Mouse (Mus musculus): ENCODE results near the gene Adam30.
"Not testable (repeated sequence)": the region's sequence is repeated elsewhere in the genome, so short reads cannot be mapped to it uniquely, and the experiment has no call there.

Adam30 gene

GRCm38 (mm10) chr3:98160330-98160729 is at the start of gene Adam30:
Gene Adam30, plus strand, starts transcription at chr3:98160630.
- no peak for DNase-seq (ENCODE audit: low spot score in 2 of 2)

- DNase-seq (ENCODE audit: low spot score in 2 of 2): no peak
Observed at GRCm38 (mm10) chr3:98118252-98118651, 42.2 kb upstream of the Adam30 start.

DNA sequence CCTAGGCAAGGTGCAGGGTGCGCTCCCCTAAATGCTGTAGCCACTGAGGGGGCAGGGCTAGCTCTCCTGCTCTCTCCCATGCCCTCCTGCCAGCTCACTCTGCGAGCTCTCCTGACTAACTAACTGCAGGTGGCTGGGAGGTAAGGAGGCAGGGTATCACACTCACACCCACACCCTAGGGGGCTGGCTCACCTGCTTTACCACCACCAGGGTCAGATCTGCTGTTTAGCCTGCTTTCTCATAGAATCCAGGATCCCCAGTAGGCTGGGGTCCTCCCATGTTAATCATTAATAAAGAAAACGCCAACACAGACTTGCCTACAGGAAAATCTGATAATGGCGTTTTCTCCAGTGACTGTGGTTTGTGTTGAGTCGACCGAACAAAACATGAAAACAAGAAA is 41.1 kb upstream of the Adam30 start:
- no peak for DNase-seq (ENCODE audit: low spot score in 2 of 2)

DNA sequence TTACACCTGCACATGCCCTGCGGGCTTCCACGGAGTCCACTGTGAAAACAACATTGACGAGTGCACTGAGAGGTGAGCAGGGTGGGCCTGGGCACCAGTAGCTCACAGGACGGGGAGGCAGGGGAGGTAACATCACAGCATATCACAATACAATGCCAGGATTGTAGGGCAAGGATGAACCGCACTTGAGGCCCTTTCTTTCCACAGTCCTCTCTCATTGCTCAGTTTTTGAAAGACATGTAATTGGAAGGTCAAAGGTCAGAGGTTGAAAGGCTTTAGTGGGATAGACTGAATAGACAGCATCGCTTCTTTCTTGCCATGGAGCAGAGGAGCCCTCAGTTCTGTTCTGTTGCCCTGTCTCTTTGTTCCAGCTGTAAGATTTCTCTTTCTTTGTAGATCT is 39.5 kb upstream of the Adam30 start:
- DNase-seq (ENCODE audit: low spot score in 2 of 2): no peak

- no peak for DNase-seq (ENCODE audit: low spot score in 2 of 2)
Observed at GRCm38 (mm10) chr3:98127775-98128174, 32.7 kb upstream of the Adam30 start.

DNA sequence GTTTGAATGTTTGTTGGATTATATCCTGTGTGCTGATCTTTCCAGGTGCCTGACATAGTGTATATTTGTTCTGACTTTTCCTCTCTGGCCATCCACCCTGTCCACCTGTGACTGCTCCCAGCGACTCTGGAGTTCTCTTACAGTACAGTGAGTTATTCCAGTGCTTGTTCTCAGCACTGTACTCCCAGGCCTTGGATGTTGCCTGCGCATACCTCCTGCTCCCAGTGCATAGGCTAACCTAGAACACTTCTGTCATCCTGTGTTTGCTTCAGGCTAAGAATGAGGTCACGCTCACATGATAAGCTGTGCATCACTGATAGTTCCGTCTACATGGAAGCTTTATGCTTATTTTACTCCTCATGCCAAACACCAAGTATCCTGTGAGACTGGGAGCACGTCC is 31.7 kb upstream of the Adam30 start:
- no peak for DNase-seq (ENCODE audit: low spot score in 2 of 2)

- not testable (repeated sequence) for DNase-seq (ENCODE audit: low spot score in 2 of 2)
Observed at GRCm38 (mm10) chr3:98132140-98132539, 28.3 kb upstream of the Adam30 start.

- DNase-seq (ENCODE audit: low spot score in 2 of 2): no peak
Observed at GRCm38 (mm10) chr3:98132636-98133035, 27.8 kb upstream of the Adam30 start.

DNA sequence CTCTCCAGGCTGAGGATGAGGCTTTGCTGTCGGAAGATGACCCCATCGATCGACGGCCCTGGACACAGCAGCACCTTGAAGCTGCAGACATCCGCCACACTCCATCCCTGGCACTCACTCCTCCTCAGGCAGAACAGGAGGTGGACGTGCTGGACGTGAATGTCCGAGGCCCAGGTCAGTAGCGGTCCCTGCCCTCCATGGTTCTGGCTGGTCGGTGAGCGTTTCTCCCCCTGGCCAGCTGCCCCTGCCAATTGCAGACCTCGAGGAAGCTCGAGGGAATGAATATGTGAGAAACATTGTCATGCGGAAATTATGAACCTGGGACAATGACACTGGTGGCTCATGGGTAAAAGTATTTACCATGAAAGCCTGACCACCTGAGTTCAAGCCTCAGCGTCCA is 19.0 kb upstream of the Adam30 start:
- no peak for DNase-seq (ENCODE audit: low spot score in 2 of 2)

DNA sequence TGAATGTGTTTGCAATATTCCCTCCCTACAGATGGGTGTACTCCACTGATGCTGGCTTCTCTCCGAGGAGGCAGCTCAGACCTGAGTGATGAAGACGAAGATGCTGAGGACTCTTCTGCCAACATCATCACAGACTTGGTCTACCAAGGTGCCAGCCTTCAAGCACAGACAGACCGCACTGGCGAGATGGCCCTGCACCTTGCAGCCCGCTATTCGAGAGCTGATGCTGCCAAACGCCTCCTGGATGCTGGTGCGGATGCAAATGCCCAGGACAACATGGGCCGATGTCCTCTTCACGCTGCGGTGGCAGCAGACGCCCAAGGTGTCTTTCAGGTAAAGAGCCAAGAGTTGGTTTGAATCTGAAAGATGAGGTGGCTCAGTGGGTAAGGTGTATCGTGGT is 17.6 kb upstream of the Adam30 start:
- no peak for DNase-seq (ENCODE audit: low spot score in 2 of 2)

- no peak for DNase-seq (ENCODE audit: low spot score in 2 of 2)
Observed at GRCm38 (mm10) chr3:98145204-98145603, 15.2 kb upstream of the Adam30 start.

DNA sequence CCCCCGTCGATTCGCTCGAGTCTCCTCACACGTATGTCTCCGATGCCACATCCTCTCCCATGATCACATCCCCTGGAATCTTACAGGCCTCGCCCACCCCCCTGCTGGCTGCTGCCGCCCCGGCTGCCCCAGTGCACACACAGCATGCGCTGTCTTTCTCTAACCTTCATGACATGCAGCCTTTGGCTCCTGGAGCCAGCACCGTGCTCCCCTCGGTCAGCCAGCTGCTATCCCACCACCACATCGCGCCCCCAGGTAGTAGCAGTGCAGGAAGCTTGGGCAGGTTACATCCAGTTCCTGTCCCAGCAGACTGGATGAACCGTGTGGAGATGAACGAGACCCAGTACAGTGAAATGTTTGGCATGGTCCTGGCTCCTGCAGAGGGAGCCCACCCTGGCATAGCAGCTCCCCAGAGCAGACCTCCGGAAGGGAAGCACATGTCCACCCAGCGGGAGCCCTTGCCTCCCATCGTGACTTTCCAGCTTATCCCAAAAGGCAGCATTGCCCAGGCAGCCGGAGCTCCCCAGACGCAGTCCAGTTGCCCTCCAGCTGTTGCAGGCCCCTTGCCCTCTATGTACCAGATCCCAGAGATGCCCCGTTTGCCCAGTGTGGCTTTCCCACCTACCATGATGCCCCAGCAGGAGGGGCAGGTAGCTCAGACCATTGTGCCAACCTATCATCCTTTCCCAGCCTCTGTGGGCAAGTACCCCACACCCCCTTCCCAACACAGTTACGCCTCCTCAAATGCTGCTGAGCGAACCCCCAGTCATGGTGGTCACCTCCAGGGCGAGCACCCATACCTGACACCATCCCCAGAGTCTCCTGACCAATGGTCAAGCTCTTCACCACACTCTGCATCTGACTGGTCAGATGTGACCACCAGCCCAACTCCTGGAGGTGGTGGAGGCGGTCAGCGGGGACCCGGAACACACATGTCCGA is 13.7 kb upstream of the Adam30 start:
- no peak for DNase-seq (ENCODE audit: low spot score in 2 of 2)

DNA sequence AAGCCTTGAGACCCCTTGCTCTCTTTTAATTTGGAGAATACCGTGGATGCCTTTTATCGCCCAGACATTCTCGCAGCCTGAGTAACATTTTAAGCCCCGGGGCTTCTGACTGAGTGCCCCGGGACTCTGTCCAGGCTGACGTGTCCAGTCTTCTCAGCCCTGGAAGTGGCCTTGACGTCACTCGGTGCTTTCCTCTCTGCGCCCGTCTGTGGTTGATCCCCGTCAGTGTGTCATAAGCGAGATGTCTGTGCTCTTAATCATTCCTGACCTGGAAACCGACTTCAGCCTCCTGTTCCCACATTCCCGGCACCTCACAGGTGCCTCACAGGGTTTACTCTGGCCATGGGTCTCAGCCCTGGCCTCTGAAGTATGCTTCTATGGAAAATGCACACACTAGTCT is 12.7 kb upstream of the Adam30 start:
- no peak for DNase-seq (ENCODE audit: low spot score in 2 of 2)

DNA sequence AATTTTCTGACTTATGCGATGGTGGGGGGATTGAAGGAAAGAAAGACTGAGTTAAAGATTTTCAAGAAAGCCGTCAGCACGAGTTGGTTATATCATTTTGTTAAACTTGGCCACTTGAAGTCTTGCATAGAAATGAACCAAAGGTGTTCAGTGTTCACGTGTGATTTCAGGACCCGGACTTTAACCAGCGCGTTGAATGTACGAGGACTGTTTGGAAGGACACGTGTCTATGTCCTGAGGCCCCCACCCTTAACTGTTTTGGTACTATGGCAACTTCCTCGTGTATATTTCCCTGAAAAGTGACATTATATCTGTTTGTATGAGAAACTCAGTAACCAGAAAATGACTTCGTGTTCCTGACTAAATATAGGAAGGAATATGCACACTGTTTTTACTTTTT is 10.5 kb upstream of the Adam30 start:
- no peak for DNase-seq (ENCODE audit: low spot score in 2 of 2)

GRCm38 (mm10) chr3:98151016-98151415 is 9.4 kb upstream of the Adam30 start:
- no peak for DNase-seq (ENCODE audit: low spot score in 2 of 2)

GRCm38 (mm10) chr3:98153460-98153859 is 7.0 kb upstream of the Adam30 start:
- DNase-seq (ENCODE audit: low spot score in 2 of 2): no peak

- DNase-seq (ENCODE audit: low spot score in 2 of 2): no peak
Observed at GRCm38 (mm10) chr3:98156158-98156557, 4.3 kb upstream of the Adam30 start.

DNA sequence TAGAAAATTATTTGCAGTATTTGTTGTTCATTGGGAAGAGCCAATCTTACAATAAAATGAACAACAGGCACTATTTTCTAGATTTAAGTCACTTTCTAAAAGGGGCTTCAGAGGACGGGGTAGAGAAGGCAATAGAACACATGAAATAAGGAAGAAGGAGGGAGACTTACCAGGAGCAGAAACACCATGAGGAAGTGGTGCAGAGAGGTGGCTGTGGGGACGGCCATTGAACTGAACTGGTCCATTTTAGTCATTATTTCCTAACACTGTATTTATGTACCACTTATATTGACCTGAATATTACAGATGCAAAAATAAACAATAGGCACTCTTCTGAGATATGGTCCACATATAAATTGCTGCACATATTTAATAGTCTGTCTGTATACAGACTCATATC is 3.4 kb upstream of the Adam30 start:
- DNase-seq (ENCODE audit: low spot score in 2 of 2): no peak

DNA sequence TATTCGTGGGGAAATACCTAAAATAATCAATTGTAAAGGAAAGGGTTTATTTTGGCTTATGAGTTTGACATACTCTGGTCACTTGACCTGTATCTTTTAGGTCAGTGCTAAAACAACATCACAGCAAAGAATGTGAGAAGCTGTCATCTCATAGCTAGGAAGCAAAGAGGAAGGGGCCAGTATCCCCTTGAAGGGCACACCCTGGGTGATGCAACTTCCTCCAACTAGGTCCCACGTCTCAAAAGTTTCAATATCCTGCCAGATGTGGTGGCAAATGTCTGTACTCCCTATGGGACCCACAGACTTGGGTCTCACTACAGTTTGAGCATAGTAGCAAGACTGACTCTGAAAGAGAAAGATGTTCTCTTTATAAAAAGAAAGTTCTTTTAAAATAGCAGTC is 2.8 kb upstream of the Adam30 start:
- DNase-seq (ENCODE audit: low spot score in 2 of 2): no peak

- DNase-seq (ENCODE audit: low spot score in 2 of 2): no peak
Observed at GRCm38 (mm10) chr3:98158646-98159045, 1.8 kb upstream of the Adam30 start.

DNA sequence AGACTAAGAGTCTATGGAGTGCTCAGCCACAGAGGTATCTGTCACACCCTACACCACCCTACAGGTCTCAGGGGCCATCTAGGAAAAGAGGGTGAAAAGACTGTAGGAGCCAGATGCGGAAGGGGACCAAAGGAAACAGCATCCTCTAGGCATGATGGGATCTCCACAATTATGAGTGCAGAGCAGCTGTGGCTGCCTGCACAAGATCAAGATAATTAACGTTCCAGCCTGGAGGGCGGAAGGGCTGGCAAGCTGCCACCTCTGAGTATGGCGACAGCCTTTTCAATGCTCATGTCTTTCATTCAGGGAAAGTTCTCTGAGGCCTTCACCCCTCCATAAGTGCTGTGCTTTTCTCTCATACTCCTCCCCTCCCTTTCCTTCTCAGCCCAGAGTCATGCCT is 1.1 kb upstream of the Adam30 start:
- DNase-seq (ENCODE audit: low spot score in 2 of 2): no peak

DNA sequence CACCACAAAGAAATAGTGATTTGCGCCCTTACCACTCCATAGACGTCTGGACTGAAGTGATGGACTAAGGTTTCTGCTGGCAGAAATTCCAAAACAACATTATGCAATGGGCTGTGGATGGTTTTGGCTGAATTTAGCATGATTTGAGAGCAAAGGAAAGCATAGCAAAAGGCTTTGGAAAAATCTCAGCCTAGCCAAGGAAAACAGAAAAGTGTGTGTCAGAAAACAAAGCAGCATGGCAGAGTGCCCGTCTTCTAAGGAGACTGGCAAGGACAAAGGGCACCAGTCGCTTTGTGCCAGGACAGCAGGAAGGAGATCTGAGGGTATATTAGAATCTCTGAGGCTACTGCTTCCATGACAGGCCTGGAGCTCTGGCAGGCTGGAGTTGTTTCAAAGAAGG is 17.9 kb downstream of the Adam30 start:
- DNase-seq (ENCODE audit: low spot score in 2 of 2): peak; percentile 20 to 23

- DNase-seq (ENCODE audit: low spot score in 2 of 2): peak; percentile 11 to 18
Observed at GRCm38 (mm10) chr3:98180805-98181204, 20.4 kb downstream of the Adam30 start.

Data from right cerebral cortex, postnatal 36 days (tissue).